Mouse (Mus musculus) gastrocnemius, postnatal 36 days (tissue): ENCODE data around the gene Tm4sf5. TPM values are rescaled to one million over a fixed set of nuclear protein-coding genes. Genes with fewer than 3 reads are reported as not detected.
"Not testable (repeated sequence)": the region's sequence is repeated elsewhere in the genome, so short reads cannot be mapped to it uniquely, and the experiment has no call there.

Experiments
- DNase-seq, 2 experiments: peaks; one replicate each; pipeline ENCODE4 v3.0.0; 2022
- intact Hi-C: fragments of 180-260 bp; cut with DNase I; formaldehyde crosslinking; loops from one replicate; pipeline ENCODE4 v1.15.1; 2025
- total RNA-seq, 2 experiments: library from RNA; stranded (reverse); gene quantifications; 2 replicates each; pipeline ENCODE4 v1.2.3; 2021

The Tm4sf5 gene
- total RNA-seq, 2 experiments from 2014 or later: not detected

DNA sequence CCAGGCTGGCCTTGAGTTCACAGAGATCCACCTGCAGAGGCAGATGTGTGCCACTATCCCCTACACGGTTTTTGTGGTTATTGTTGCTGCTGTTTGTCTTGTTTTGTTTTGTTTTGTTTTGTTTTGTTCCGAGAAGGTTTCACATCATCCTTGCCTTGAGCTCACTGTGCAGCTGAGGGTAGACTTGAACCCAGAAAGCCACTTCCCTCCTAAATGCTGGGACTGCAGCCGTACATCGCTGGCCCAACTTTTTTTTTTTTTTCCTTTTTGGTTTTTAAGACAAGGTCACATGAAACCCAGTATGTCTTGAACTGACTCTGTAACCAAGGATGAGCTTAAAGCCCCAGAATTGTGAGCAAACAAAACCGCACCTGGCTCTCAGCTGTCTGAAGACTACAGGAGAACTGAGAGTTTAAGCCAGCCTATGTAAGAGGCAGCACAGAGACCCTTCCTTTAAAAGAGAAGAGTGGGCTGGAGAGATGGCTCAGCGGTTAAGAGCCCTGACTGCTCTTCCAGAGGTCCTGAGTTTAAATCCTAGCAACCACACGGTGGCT, 2.0 kb downstream of the Tm4sf5 start:
- DNase-seq: no peak
- intact Hi-C loops: loop anchor here (5.0 kb wide), 2 partner anchors 75 to 95 kb away; partner anchors contain the start of genes Arrb2 and Pelp1

DNA sequence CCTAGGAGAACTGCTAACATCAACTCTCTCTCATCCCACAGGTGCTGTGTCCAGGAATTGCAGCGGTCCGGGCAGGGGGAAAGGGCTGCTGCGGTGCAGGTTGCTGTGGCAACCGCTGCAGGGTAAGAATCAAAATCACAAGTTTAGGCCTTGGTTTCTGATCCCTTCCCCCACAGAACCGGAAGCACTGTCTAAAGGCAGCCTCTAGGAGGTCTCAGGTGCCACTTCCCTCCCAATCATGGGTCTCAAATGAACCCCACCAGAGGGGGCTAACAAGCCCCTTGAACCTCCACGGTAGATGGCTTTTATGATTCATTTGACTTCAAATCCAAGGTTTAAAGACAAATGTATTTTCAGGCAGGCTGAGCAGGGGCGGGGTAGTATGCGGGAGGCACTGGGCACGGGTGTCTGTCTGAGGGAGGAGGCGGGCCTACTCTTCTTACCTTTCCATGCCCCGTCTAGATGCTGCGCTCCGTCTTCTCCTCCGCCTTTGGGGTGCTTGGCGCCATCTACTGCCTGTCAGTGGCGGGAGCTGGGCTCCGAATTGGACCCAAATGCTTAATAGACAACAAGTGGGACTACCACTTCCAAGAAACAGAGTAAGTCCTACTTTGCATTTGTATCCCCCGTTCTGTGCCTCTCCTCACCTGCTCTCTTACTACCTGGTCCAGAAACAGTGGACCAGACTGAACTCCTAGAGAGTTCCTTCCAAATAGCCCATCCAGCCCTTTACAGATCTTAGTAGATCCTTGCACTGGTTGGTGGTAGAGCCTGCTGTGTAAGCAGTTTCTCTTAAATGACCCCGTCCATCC, 4.9 kb downstream of the Tm4sf5 start:
- DNase-seq: no peak
- intact Hi-C loops: loop anchor here (5.0 kb wide), 2 partner anchors 78 to 98 kb away; partner anchors contain the start of genes Arrb2 and Pelp1

DNA sequence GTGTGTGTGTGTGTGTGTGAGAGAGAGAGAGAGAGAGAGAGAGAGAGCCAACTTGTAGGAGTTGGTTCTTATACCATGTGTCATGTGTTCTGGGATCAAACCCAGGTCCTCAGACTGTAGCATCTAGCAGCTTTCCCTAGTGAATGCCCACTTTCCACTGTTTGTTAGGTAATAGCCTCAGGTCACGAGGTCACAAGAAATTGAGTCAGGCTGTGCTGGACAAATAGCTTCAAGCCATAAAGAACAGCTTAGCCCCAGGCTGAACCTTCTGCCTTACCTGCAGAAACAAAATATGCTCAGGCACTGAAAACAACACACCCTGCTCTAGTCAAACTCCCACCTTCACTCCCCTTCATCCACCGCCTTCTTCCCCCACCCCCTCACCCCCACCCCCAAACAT, 6.2 kb downstream of the Tm4sf5 start:
- no peak for DNase-seq
- intact Hi-C loops: no loop called here

DNA sequence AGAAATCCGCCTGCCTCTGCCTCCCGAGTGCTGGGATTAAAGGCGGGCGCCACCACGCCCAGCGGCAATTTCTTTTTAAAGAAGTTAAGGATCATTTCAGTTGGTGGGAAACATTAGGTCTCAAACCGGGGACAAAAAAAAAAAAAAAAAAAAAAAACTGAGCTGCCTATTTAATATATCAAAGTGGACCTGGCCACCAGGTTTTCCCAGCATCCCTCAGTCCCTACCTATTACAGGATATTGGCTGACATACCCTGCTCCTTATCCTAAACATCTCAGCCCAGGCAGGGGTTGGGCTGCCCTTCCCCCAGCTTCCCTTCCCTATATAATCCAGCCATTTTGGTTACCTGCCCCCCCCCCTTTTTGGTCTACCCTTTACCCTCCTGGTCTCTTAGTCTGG, 6.8 kb downstream of the Tm4sf5 start:
- DNase-seq: no peak
- intact Hi-C loops: no loop called here

DNA sequence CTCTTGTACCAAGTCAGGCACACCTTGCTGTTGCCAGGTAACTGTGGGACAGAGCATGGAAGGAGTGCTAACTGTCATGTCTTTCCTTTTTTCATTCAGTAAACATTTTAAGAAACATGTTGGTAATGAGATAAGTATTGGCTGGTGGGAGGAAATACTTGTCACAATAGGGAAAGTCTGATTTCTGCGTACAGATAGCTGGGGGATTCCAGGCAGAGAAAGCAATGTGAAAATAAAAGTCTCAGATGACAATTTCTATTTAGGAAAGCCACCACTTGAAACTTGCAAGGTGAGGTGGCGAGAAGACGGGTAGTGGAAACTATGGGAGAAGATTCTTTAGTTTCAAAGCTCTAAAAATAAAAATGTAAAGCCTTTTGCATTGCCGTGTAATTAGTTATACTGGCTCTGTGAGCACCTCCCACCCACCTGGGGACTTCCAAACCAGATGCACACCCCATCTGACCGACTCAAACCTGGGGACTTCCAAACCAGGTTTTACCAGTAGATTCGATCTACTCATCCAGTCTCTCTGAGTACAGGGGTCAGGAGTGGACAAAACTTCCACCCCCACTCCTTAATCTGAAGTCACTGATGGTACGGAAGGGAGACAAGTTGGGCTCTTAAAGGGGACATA, 7.8 kb downstream of the Tm4sf5 start:
- DNase-seq: no peak
- intact Hi-C loops: no loop called here

DNA sequence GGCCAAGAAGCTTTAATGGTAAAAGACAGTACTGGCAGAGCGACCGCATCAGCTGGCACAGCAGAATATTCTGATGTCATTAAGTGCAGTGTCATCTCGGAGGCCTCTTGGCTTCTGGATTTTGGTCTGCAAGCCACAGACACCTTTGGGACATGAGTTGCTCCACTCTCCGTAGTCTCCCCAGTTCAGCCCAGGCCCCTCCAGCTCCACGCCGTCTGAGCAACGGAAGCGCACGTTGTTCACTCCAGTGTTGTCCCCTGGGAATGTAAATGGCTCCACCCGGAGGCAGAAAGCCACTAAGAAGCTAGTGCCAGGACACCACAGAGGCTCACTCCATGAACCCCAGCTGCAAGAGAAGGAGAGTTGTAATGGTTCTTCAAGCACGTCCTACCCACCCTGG, 8.5 kb downstream of the Tm4sf5 start:
- intact Hi-C loops: no loop called here
- peak; percentile 29 to 57 for DNase-seq

DNA sequence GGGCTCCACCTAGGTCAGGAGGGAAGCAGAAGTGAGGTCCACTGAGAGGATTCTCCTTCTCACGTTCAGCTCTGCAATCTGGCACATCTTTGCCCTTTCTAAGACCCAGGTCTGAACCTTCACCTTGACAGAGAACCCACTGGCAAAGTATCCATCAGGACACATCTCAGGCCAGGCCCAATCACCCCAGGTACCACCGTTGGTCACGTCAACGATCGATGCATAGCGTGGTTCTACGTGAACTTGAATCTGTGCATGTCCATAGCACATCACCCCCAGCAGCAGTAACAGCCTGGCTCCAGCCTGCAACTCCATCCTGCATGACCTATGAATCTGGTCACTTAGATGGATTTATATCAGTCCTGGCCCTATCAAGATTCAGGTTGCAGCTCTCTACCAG, 9.2 kb downstream of the Tm4sf5 start, which contains the start of gene Vmo1:
TSS of gene Vmo1 (minus strand) at position 329 of the 400 bp plus-strand sequence.
- no peak for DNase-seq
- intact Hi-C loops: no loop called here

DNA sequence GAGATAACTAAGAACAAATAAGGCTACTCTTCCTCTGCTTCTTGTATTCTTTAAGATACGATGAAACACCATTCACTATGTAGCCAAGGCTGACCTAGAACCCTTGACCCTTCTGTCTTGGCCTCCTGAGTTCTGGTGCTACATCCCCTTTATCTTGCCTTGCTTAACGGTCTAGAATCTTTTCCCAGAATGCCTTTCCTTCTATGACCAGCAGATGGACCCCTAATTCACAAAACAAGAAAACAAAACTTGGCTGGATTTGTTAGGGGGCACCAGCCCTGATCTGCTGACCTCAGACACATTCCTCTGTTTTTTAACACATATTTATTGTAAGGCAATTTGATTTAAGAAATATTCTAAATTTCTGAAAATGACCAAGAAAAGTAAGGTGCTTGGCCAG, 11.3 kb downstream of the Tm4sf5 start:
- intact Hi-C loops: loop anchor here (5.0 kb wide), 1 partner anchor 241 kb away; no protein-coding TSS in a partner anchor
- DNase-seq: no peak

DNA sequence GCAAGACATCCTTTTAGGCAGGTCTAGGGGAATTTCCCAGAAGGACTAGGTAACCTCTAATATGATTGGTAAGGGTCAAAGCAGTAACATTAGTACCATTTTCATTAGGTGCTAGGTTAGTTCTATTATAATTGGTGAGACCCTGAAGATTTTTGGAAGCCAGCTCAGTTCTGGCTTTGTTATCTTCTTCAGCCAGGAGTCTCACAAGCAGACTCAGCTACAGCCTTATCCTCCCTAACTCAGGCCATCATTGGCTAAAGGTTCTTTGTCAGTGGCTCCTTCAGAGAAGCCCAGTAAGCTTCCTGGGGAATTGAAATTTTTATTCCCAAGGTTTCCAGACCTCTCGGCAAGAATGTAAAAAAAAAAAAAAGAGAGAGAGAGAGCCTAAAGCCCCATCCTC, 13.4 kb downstream of the Tm4sf5 start:
- intact Hi-C loops: loop anchor here (2.0 to 5.0 kb wide), 2 partner anchors 86 to 239 kb away; no protein-coding TSS in a partner anchor
- DNase-seq: no peak

DNA sequence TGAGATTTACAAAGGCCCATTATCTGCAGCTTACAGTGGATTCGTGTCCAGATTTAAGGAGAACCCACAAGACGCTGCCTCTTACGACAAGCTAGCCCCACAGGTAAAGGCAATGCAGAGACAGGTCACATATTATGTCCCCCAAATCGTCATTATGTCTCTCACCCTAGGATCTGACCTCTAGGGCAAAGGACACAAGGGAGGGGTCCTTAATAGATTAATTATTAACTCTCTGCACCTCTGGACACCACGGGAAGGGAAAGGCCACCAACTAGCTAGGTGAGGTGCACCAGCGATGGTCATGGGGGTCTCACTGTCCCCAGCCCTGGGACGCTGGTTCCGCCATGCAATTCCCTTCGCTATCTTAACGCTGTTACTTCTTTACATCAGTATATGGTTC, 13.9 kb downstream of the Tm4sf5 start, which contains the start of gene Gltpd2:
TSS of gene Gltpd2 (plus strand) at position 274 of the 400 bp plus-strand sequence.
- intact Hi-C loops: loop anchor here (2.0 to 5.0 kb wide), 2 partner anchors 86 to 238 kb away; no protein-coding TSS in a partner anchor
- no peak for DNase-seq

DNA sequence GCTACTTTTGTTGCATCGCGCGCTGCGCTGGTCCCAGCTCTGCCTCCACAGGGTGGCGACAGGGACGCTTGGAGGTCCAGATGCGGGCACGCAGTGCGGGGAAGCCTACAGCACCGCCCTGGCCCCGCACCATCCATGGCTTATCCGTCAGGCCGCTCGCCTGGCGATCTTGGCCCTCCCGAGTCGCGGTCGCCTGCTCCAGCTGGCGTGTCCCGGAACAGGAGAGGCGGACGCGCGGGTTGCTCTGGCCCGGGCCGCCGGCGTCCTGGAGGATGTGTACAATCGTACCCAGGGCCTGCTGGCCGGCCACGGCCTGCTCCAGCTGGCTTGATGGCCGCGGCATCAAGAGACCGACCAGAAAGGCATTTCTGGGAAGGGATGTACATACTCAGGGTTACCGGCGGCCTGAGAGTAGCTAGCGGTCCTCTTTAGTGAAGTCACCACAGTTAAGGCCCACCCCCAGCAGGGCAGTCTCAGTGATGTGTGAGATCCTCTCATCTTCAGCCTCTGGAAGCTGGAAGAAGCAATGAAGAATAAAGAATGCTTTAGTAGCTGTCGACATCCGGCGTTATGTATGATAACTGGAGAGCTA, 15.2 kb downstream of the Tm4sf5 start:
- peak; percentile 34 to 64 for DNase-seq
- intact Hi-C loops: no loop called here

DNA sequence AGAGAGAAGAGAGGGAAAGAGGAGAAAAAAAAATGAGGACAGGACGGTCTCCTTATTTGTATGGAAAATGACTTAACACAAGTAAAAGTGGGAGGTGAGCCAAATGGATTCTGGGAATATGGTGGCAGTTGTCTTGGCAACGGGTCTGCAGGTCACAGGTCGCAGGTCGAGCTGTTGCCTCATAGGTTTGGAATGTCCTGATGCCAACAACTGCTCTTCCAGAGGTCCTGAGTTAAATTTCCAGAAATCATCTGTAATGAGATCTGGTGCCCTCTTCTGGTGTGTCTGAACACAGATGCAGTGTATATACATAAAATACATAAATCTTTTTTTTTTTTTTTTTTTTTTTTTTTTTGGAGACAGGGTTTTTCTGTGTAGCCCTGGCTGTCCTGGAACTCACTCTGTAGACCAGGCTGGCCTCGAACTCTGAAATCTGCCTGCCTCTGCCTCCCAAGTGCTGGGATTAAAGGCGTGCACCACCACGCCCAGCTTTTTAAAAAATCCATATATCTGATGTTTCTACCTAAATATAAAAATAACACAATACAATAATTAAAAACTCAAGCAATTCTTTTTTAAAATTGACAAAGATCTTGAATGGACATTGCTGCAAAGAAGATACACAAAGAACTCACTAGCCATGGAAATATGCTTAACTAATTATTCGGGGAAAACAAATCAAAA, 18.4 kb downstream of the Tm4sf5 start:
- intact Hi-C loops: not testable (repeated sequence)

DNA sequence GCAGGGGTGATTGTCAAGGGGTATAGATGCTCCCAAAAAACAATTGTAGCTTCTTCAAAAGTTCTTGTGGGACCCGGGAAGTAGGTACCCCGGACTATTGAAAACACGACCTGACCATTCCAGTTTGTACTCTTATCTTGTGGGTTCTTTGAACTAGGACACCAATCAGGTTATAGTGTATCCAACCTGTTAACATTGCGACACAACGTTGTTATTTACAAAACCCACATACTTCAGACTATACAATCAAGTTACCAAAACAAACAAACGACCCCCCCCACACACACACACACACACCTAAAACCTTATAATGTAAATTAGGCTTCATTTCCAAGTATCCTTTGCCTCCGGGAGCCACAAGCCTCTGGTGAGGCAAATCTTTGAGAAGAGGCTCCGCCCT, 19.7 kb downstream of the Tm4sf5 start:
- DNase-seq: no peak
- intact Hi-C loops: no loop called here

More for the DNA sequence above, 18.4 kb downstream of the Tm4sf5 start:
- DNase-seq: not testable (repeated sequence)

DNA sequence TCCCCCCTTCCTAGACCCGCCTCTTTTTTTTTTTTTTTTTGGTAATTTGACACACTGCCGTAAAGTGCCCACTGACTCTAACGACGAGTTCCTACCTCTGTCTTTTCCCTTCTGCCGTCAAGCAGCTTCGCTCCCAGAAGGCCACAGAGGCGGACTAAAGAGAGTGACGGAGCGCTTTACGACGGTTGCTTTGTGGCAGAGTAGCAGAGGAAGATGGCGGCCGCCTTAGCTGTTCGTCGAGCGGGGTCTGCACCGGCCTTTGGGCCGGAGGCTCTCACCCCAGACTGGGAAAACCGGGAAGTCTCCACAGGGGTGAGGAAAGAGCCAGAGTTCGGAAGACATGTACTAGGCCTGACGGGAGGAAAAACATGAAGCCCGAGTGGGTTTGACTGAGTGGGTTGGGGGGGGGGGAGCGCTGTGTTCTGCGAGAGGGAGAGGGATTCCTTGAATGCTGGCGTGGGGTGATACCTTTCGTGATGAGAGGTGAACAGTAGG, 20.2 kb downstream of the Tm4sf5 start, which contains the start of gene Psmb6:
TSS of gene Psmb6 (plus strand) at position 184 of the 495 bp plus-strand sequence.
- intact Hi-C loops: no loop called here
- DNase-seq: peak; percentile 77 to 83

DNA sequence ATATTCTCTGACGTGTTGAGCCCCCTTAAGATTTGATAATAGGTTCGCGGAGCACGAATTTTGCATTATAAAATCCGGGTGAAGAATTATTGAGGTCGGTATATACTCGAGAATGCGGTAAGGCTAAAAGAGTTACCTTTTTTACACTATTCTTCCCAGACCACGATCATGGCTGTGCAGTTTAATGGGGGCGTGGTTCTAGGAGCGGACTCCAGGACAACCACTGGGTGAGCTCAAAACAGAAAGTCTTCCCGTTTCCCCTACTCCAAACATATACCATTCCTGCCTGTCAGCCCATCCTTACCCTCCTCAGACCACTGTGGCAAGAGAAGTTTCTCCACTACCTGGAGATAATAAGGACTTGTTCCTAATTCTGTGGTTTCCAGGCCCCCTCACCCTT, 20.7 kb downstream of the Tm4sf5 start:
- intact Hi-C loops: no loop called here
- DNase-seq: no peak

DNA sequence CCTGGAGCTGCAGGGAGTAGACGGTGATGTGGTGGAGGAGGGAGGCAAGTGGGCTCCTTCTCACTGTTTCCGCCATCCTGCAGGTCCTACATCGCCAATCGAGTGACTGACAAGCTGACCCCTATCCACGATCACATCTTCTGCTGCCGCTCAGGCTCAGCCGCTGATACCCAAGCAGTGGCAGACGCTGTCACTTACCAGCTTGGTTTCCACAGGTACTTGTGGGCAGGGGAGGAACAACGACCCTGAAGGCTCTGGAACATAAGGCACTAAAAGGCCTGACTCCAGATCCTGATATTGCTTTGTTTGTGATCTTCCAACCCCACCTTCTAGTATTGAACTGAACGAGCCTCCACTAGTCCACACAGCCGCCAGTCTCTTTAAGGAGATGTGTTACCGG, 21.2 kb downstream of the Tm4sf5 start:
- DNase-seq: no peak
- intact Hi-C loops: no loop called here

DNA sequence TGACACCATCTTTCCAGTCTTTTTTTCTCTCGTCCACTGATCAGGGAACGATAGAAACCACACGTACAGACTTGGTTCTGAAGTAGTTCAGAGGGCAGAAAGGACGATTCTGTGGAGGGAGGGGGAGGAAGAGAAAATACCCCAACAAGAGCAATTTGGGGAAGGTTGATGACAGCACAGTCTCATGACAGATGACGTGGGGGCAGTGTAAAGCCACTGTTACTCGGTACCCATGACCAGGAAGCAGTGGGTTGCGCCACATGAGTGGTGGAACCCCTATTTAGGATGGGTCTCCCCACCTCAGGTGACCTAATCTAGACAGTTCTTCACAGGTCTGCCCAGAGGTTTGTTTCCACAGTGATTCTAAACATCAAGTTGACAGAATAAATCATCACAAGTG, 23.6 kb downstream of the Tm4sf5 start:
- intact Hi-C loops: no loop called here
- no peak for DNase-seq

DNA sequence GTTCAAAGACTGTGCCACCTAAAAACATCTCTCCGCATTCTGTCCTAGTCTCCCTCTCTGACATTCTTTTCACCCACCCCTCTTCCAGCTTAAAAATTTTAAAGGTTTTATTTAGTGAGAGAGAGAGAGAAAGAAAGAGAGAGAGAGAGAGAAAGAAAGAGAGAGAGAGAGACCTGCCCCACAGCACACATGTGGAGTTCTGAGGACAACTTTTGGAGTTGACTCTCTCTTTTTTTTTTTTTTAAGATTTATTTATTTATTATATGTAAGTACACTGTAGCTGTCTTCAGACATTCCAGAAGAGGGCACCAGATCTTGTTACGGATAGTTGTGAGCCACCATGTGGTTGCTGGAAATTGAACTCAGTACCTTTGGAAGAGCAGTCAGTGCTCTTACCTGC, 26.0 kb downstream of the Tm4sf5 start:
- intact Hi-C loops, DNase-seq: not testable (repeated sequence)

DNA sequence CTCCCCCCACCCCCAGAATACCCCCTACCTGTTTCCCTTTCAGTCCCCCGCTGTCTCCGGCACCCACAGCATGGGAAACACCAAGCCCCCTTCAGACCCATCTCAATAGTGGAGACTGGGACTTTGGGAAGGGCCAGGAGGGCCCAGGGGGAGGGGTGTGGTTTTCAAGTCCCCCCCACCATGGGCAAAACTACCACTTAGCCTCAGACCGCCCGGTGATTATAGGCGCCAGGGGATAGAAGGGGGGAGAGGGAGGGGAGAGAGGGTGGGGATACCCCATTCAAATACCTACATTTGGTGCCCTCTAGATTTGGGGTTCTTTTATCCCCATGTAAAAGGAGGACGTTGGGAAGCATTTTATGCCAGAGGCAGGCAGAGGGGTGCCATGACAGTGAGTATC, 27.8 kb downstream of the Tm4sf5 start, which contains the start of gene Gm40193:
TSS of gene Gm40193 (minus strand) at position 101 of the 400 bp plus-strand sequence.
- no peak for DNase-seq
- intact Hi-C loops: no loop called here

DNA sequence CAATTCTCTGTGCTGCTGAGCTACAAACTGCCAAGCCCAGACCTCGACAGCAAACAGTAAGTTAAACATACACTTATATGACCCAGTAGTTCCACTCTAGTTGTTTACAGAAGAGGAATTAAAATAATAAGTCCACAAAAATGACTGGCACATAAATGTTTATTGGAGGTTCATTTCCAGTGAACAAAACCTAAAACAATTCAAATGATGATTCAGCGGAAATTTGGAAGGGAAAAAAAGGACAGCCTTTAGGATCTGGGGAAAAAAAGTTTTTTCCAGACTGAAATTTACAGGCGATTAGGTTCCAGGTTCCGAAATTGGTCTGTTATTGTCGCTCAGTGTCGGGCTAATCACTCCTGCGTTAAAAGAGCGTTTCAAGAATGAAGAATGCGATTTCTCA, 34.4 kb downstream of the Tm4sf5 start:
- DNase-seq: no peak
- intact Hi-C loops: loop anchor here (5.0 kb wide), 1 partner anchor 68 kb away; no protein-coding TSS in a partner anchor
